12 mouse cellular contexts compared by ENCODE assay signal in the genomic region with DNA sequence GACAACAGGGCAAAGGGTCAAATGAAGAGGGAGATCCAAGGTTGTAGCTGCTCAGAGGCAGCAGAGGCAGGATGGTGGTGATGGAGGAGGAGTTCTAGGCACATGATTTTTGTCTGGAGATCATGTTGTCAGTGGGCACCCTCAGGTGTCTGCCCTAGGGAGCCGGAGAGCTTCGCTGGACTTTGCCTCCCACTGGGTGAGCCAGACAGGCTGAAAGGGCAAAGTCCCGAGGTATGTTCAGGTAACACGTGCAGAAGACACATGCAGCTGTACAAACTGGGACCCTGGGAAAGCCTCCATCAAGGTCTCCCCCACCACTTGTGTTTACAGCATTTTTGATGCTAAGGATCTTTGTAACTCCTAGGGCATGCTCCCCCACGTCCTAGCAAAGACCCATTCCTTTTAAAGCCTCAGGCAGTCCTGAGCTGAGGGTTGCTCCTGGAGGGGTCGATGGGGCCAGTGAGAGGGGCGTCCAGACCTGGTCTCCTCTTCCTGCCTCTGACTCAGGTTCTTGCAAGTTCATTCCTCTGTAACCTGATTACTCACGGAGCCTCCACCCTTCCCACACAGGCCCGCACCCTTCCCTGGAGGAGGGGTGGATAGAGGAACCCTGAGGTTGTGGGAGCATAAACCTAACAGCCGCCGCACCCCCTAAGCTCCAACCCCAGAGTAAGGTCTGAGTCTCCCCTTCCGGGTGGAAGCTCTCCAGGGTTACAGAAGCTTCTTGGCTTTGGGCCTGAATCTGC. TPM values are rescaled to one million over a fixed set of nuclear protein-coding genes. Genes with fewer than 3 reads are reported as not detected.
DNase-seq lines count a peak whose midpoint lies in the region; ATAC-seq lines count a peak whose summit lies in the region.
"Had no signal": no experiment of that assay in that cellular context is flagged by ENCODE, and none has a peak within 500 bp of the region (broad histone marks: within the 10 kb centered on the region; RNA-seq: fewer than 3 reads in every experiment).

No protein-coding gene starts in this region.

- peaks cover 20% of the 10 kb centered on the region for H3K4me1 ChIP-seq in liver, embryonic 12.5 days
- H3K4me1 ChIP-seq in liver, embryonic 11.5 days (replicated peaks; ENCODE audit: control insufficient read depth, insufficient read depth, low read length), result peaks cover 17% of the 10 kb centered on the region
- peaks cover 49% of the 10 kb centered on the region for H3K4me1 ChIP-seq in limb, embryonic 10.5 days
- peaks cover 15% of the 10 kb centered on the region for H3K4me1 ChIP-seq in stomach, embryonic 16.5 days (ENCODE audit: control insufficient read depth, insufficient read depth, low read length)
- no peaks in the 10 kb centered on the region for H3K4me1 ChIP-seq in forebrain, embryonic 16.5 days (replicated peaks; ENCODE audit: control insufficient read depth, insufficient read depth, low read length)

- H3K4me2 ChIP-seq in liver, embryonic 12.5 days, result no peak overlapping the region
- no peak overlapping the region for H3K4me2 ChIP-seq in liver, embryonic 11.5 days
- H3K4me2 ChIP-seq in stomach, embryonic 16.5 days (ENCODE audit: low read depth, low read length), result 0 out of 2 replicates have a peak overlapping the region, but pooled peaks have one; percentile 11
- H3K4me2 ChIP-seq in forebrain, embryonic 16.5 days (ENCODE audit: low read length), result no peak overlapping the region
- H3K4me2 ChIP-seq: heart, embryonic 11.5 days had no signal

- no peak overlapping the region for H3K9ac ChIP-seq in liver, embryonic 12.5 days
- no peak overlapping the region for H3K9ac ChIP-seq in liver, embryonic 11.5 days (ENCODE audit: low read depth, low read length)
- H3K9ac ChIP-seq in stomach, embryonic 16.5 days (ENCODE audit: low read length), result peak overlapping the region; percentile 3; the same call in 1 of the 2 replicates
- H3K9ac ChIP-seq in forebrain, embryonic 16.5 days (replicated peaks; ENCODE audit: low read depth, low read length), result no peak overlapping the region

- DNase-seq in liver, embryonic 11.5 days (ENCODE audit: low spot score), result no peak
- DNase-seq in induced T-regulatory cell, adult 2 months (ENCODE audit: low read depth), result peak; percentile 27
- DNase-seq in limb, embryonic 10.5 days (ENCODE audit: low spot score), result no peak
- DNase-seq in Muller cell, postnatal 12 days (ENCODE audit: inconsistent ontology term), result no peak
- DNase-seq in ovary, postnatal 10 days (ENCODE audit: low spot score), result no peak
- DNase-seq: cerebellum, adult 11 months; layer of hippocampus, adult 9-11 months had no signal

- H3K27ac ChIP-seq in liver, embryonic 12.5 days, result no peak overlapping the region
- no peak overlapping the region; the same call in 1 of the 2 replicates for H3K27ac ChIP-seq in liver, embryonic 11.5 days (ENCODE audit: low read depth, low read length)
- H3K27ac ChIP-seq in limb, embryonic 10.5 days, result peak overlapping the region; percentile 74
- peak overlapping the region; percentile 82 for H3K27ac ChIP-seq in stomach, embryonic 16.5 days (ENCODE audit: low read length)
- H3K27ac ChIP-seq in forebrain, embryonic 16.5 days (ENCODE audit: low read length), result no peak overlapping the region

- H3K4me3 ChIP-seq in liver, embryonic 12.5 days, result no peak overlapping the region
- H3K4me3 ChIP-seq in liver, embryonic 11.5 days (ENCODE audit: low read depth, low read length), result no peak overlapping the region
- H3K4me3 ChIP-seq in limb, embryonic 10.5 days, result no peak overlapping the region
- no peak overlapping the region for H3K4me3 ChIP-seq in stomach, embryonic 16.5 days (replicated peaks; ENCODE audit: low read length)
- H3K4me3 ChIP-seq in forebrain, embryonic 16.5 days (replicated peaks; ENCODE audit: low read length), result no peak overlapping the region

- 42% methylated on average over 12 of the region's 12 CpGs for WGBS in liver, embryonic 12.5 days (ENCODE audit: insufficient replicate concordance)
- 55% methylated on average over 12 of the region's 12 CpGs for WGBS in liver, embryonic 11.5 days
- WGBS in limb, embryonic 10.5 days, result 60% methylated on average over 12 of the region's 12 CpGs
- 33% methylated on average over 12 of the region's 12 CpGs for WGBS in stomach, embryonic 16.5 days
- WGBS in forebrain, embryonic 16.5 days, result 74% methylated on average over 12 of the region's 12 CpGs

- H3K9me3 ChIP-seq in liver, embryonic 12.5 days (replicated peaks), result no peaks in the 10 kb centered on the region
- H3K9me3 ChIP-seq in liver, embryonic 11.5 days (ENCODE audit: control insufficient read depth, low read length), result no peaks in the 10 kb centered on the region
- H3K9me3 ChIP-seq in limb, embryonic 10.5 days (replicated peaks), result no peaks in the 10 kb centered on the region
- no peaks in the 10 kb centered on the region for H3K9me3 ChIP-seq in stomach, embryonic 16.5 days (replicated peaks; ENCODE audit: control insufficient read depth, low read length)
- H3K9me3 ChIP-seq in forebrain, embryonic 16.5 days (ENCODE audit: control insufficient read depth, low read length), result no peaks in the 10 kb centered on the region

- H3K36me3 ChIP-seq in liver, embryonic 12.5 days, result no peaks in the 10 kb centered on the region
- no peaks in the 10 kb centered on the region for H3K36me3 ChIP-seq in liver, embryonic 11.5 days (ENCODE audit: control insufficient read depth, insufficient read depth, low read length)
- H3K36me3 ChIP-seq in limb, embryonic 10.5 days, result 0 out of 2 replicates have a peak, but pooled peaks cover 2% of the 10 kb centered on the region
- no peaks in the 10 kb centered on the region for H3K36me3 ChIP-seq in stomach, embryonic 16.5 days (ENCODE audit: control insufficient read depth, insufficient read depth, low read length)
- no peaks in the 10 kb centered on the region for H3K36me3 ChIP-seq in forebrain, embryonic 16.5 days (ENCODE audit: control insufficient read depth, insufficient read depth)

- 0 out of 2 replicates have a peak, but pooled peaks have one; percentile 27 for ATAC-seq in liver, embryonic 12.5 days
- ATAC-seq in liver, embryonic 11.5 days (replicated peaks; ENCODE audit: low FRiP score), result no peak
- peak; percentile 75 for ATAC-seq in stomach, embryonic 16.5 days (ENCODE audit: insufficient read depth, low FRiP score)
- ATAC-seq in forebrain, embryonic 16.5 days, result no peak

- H3K27me3 ChIP-seq in liver, embryonic 12.5 days (replicated peaks), result peaks cover 4% of the 10 kb centered on the region; the same call in 1 of the 2 replicates
- no peaks in the 10 kb centered on the region for H3K27me3 ChIP-seq in liver, embryonic 11.5 days (replicated peaks; ENCODE audit: control insufficient read depth, insufficient read depth, low read length)
- no peaks in the 10 kb centered on the region for H3K27me3 ChIP-seq in limb, embryonic 10.5 days (ENCODE audit: low read depth, poor library complexity, severe bottlenecking)
- H3K27me3 ChIP-seq in stomach, embryonic 16.5 days (ENCODE audit: control insufficient read depth, insufficient read depth, low read length), result no peaks in the 10 kb centered on the region
- no peaks in the 10 kb centered on the region for H3K27me3 ChIP-seq in forebrain, embryonic 16.5 days (replicated peaks; ENCODE audit: control insufficient read depth, insufficient read depth, low read length)
- H3K27me3 ChIP-seq: CH12.LX had no signal

RNA-seq across cellular contexts. Expression of a gene that starts 17.0 kb away (rescaled TPM):
- polyA plus RNA-seq in liver, embryonic 12.5 days (2016; fragmentation: Nextera tagmentation; extraction: Ambion mirVana), result 0.17 and 0.39 TPM in 2 replicates
- polyA plus RNA-seq in liver, embryonic 11.5 days (2014; fragmentation: Nextera tagmentation; extraction: Ambion mirVana), result 0.21 TPM in 1 of 2 replicates, not detected in the other
- 0.74 and 1.4 TPM in 2 replicates for polyA plus RNA-seq in limb, embryonic 10.5 days (2016; fragmentation: Nextera tagmentation; extraction: Ambion mirVana)
- 1.8 and 2.4 TPM in 2 replicates for polyA plus RNA-seq in stomach, embryonic 16.5 days (2015; fragmentation: Nextera tagmentation; extraction: Ambion mirVana)
- polyA plus RNA-seq in forebrain, embryonic 16.5 days (2015; fragmentation: Nextera tagmentation; extraction: Ambion mirVana), result not detected in 2 replicates

RNA-seq across cellular contexts. Expression of a gene that starts 48.7 kb away (rescaled TPM):
- polyA plus RNA-seq in liver, embryonic 12.5 days (2016; fragmentation: Nextera tagmentation; extraction: Ambion mirVana), result 0.39 and 0.44 TPM in 2 replicates
- 0.36 and 0.58 TPM in 2 replicates for polyA plus RNA-seq in liver, embryonic 11.5 days (2014; fragmentation: Nextera tagmentation; extraction: Ambion mirVana)
- 0.82 and 1.3 TPM in 2 replicates for polyA plus RNA-seq in limb, embryonic 10.5 days (2016; fragmentation: Nextera tagmentation; extraction: Ambion mirVana)
- 0.19 TPM in 2 replicates for polyA plus RNA-seq in stomach, embryonic 16.5 days (2015; fragmentation: Nextera tagmentation; extraction: Ambion mirVana)
- 0.16 TPM in 1 of 2 replicates, not detected in the other for polyA plus RNA-seq in forebrain, embryonic 16.5 days (2015; fragmentation: Nextera tagmentation; extraction: Ambion mirVana)

Comparison
In these comparisons a context has a peak if more than half of its experiments do, and no peak if none do; other contexts are left out.
1. ATAC-seq: peak in liver, embryonic 12.5 days (single experiment) and stomach, embryonic 16.5 days (single experiment); none in liver, embryonic 11.5 days (single experiment) and forebrain, embryonic 16.5 days (single experiment).
2. H3K27ac ChIP-seq: peak in limb, embryonic 10.5 days (single experiment) and stomach, embryonic 16.5 days (single experiment); none in liver, embryonic 12.5 days (single experiment), liver, embryonic 11.5 days (single experiment) and forebrain, embryonic 16.5 days (single experiment).